Mouse (Mus musculus): ENCODE data around the gene 1600015I10Rik.

DNA sequence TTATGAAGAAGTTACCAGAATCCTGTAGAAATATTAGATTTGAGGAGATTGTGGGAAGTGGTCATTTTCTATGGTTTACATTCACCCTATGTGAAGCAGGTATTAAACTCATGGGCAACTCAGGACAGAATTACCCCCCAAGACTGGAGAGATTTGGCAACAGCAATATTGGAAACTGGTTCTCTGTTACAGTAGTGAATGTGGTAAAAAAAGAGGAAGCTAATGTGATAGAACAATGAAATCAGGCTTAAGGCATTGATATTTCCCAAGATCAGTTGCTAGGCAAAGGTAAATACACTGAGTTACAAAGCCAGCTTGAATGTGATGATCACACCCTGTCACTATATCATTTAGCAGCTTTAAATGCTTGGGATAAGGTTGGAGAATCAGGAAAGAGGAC, 38.2 kb downstream of the 1600015I10Rik start:
- TF ChIP-seq POLR2A (IDR thresholded peaks at IDR 0.05; ENCODE audit: borderline replicate concordance, extremely low read depth, insufficient read depth, insufficient read length, poor library complexity, severe bottlenecking) = no peak
- no peak for TF ChIP-seq CTCF (IDR thresholded peaks at IDR 0.05; ENCODE audit: borderline replicate concordance, extremely low read depth, insufficient read depth, insufficient read length)
